Mouse (Mus musculus) C2C12 (cell line): ENCODE data around the gene Arrdc3.
"Not testable (repeated sequence)": the region's sequence is repeated elsewhere in the genome, so short reads cannot be mapped to it uniquely, and the experiment has no call there.

Source experiments
- CEBPB ChIP-seq: IDR thresholded peaks from one replicate; pipeline ENCODE4 v1.6.1; 2011; ENCODE audit warnings: low read depth, mild to moderate bottlenecking, control low read depth, moderate library complexity
- CTCF ChIP-seq: IDR thresholded peaks from one replicate; pipeline ENCODE4 v1.5.1; 2011; ENCODE audit not compliant: control insufficient read depth, insufficient read depth, insufficient read length
- MYOG ChIP-seq: IDR thresholded peaks from one replicate; pipeline ENCODE4 v1.6.1; 2011; ENCODE audit not compliant: control insufficient read depth, insufficient read length; ENCODE audit errors: extremely low read depth

- TF ChIP-seq MYOG, CTCF, CEBPB: not testable (repeated sequence)
Observed at GRCm38 (mm10) chr13:80894928-80895327, 11.7 kb downstream of the Arrdc3 start.
